ENCODE assay signal across 9 mouse cellular contexts in the genomic region with DNA sequence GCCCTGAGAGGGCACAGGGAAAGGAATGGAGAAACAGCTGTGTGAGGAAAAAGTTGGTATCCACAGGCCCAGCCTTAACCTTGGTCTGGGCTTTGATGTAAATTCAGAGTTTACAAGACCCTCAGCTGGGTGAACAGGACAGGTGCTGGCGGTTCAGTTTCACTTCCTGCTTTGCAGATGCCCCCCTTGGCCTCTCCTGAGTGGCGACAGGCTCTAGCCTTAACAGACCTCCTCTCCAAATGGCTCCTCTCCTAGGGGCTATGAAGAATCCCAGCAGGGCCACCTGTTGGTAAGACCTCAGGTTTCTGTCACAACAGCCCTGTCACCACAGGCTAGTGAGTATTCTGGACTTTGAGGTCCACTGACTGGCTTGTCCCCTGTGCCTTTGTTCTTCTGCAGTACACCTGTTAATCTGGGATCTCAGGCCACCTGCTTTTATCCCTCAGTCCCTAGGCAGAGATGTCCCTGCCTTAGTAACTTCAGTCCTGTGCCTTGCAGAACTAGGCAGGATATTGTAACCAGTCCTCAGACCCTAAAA. TPM values are rescaled to one million over a fixed set of nuclear protein-coding genes. Genes with fewer than 3 reads are reported as not detected.
DNase-seq lines count a peak whose midpoint lies in the region; ATAC-seq lines count a peak whose summit lies in the region.
"Had no signal": no experiment of that assay in that cellular context is flagged by ENCODE, and none has a peak within 500 bp of the region (broad histone marks: within the 10 kb centered on the region; RNA-seq: fewer than 3 reads in every experiment).

No protein-coding gene starts in this region.

- no peak for ATAC-seq in neural tube, embryonic 11.5 days (ENCODE audit: insufficient read depth, low FRiP score, low TSS enrichment)
- ATAC-seq in intestine, embryonic 16.5 days, result no peak
- no peak for ATAC-seq in neural tube, embryonic 13.5 days (ENCODE audit: low read depth)
- no peak for ATAC-seq in megakaryocyte-erythroid progenitor cell, adult 5-6 weeks (replicated peaks; ENCODE audit: low FRiP score, low TSS enrichment, poor library complexity, severe bottlenecking)

- H3K27me3 ChIP-seq in neural tube, embryonic 11.5 days (ENCODE audit: control insufficient read depth, insufficient read depth, low read length), result no peaks in the 10 kb centered on the region; the same call in 1 of the 2 replicates
- H3K27me3 ChIP-seq in intestine, embryonic 16.5 days (replicated peaks; ENCODE audit: control insufficient read depth, insufficient read depth, low read length), result no peaks in the 10 kb centered on the region
- H3K27me3 ChIP-seq in neural tube, embryonic 13.5 days, result peaks cover 41% of the 10 kb centered on the region

- peak; percentile 62 for DNase-seq in cerebellum, adult 11-12 months
- no peak for DNase-seq in cerebellum, postnatal 4 days (ENCODE audit: low spot score in 2 of 2)
- no peak for DNase-seq in neural tube, embryonic 11.5 days (ENCODE audit: low spot score)
- DNase-seq in neural tube, embryonic 10.5 days (ENCODE audit: extremely low spot score, low spot score), result no peak
- no peak for DNase-seq in right cerebral cortex, adult 18-20 months

- peaks cover 14% of the 10 kb centered on the region for H3K36me3 ChIP-seq in neural tube, embryonic 11.5 days (ENCODE audit: control insufficient read depth, insufficient read depth, low read length)
- peaks cover 13% of the 10 kb centered on the region for H3K36me3 ChIP-seq in intestine, embryonic 16.5 days (ENCODE audit: control insufficient read depth, insufficient read depth, low read length)
- peaks cover 20% of the 10 kb centered on the region for H3K36me3 ChIP-seq in neural tube, embryonic 13.5 days

- H3K27ac ChIP-seq in neural tube, embryonic 11.5 days (ENCODE audit: low read depth, low read length), result no peak overlapping the region
- no peak overlapping the region for H3K27ac ChIP-seq in intestine, embryonic 16.5 days (ENCODE audit: low read length)
- H3K27ac ChIP-seq in neural tube, embryonic 13.5 days (replicated peaks), result 0 out of 2 replicates have a peak overlapping the region, but pooled peaks have one; percentile 42

- 0 out of 2 replicates have a peak overlapping the region, but pooled peaks have one; percentile 88 for H3K4me3 ChIP-seq in neural tube, embryonic 11.5 days (ENCODE audit: low read depth, low read length)
- no peak overlapping the region for H3K4me3 ChIP-seq in intestine, embryonic 16.5 days (ENCODE audit: low read length)
- no peak overlapping the region; the same call in 1 of the 2 replicates for H3K4me3 ChIP-seq in neural tube, embryonic 13.5 days

- H3K9me3 ChIP-seq in neural tube, embryonic 11.5 days (ENCODE audit: control insufficient read depth, low read length), result no peaks in the 10 kb centered on the region
- H3K9me3 ChIP-seq in intestine, embryonic 16.5 days (ENCODE audit: control insufficient read depth, low read length), result no peaks in the 10 kb centered on the region
- no peaks in the 10 kb centered on the region for H3K9me3 ChIP-seq in neural tube, embryonic 13.5 days
- H3K9me3 ChIP-seq: stomach, embryonic 15.5 days had no signal

- WGBS in neural tube, embryonic 11.5 days, result 44% methylated on average over 2 of the region's 2 CpGs
- WGBS in intestine, embryonic 16.5 days, result 34% methylated on average over 2 of the region's 2 CpGs
- 51% methylated on average over 2 of the region's 2 CpGs for WGBS in neural tube, embryonic 13.5 days

- no peak overlapping the region for H3K4me2 ChIP-seq in neural tube, embryonic 11.5 days (ENCODE audit: low read depth)
- H3K4me2 ChIP-seq in intestine, embryonic 16.5 days (ENCODE audit: low read depth, low read length), result no peak overlapping the region
- H3K4me2 ChIP-seq in neural tube, embryonic 13.5 days, result peak overlapping the region; percentile 89; the same call in 1 of the 2 replicates

- peaks cover 5% of the 10 kb centered on the region; the same call in 1 of the 2 replicates for H3K4me1 ChIP-seq in neural tube, embryonic 11.5 days (ENCODE audit: control insufficient read depth, insufficient read depth, low read length)
- H3K4me1 ChIP-seq in intestine, embryonic 16.5 days (ENCODE audit: control insufficient read depth, insufficient read depth, low read length), result 0 out of 2 replicates have a peak, but pooled peaks cover 6% of the 10 kb centered on the region
- peaks cover 20% of the 10 kb centered on the region for H3K4me1 ChIP-seq in neural tube, embryonic 13.5 days (replicated peaks)

- H3K9ac ChIP-seq in neural tube, embryonic 11.5 days (ENCODE audit: low read length), result no peak overlapping the region
- H3K9ac ChIP-seq in intestine, embryonic 16.5 days (ENCODE audit: low read depth, low read length), result peak overlapping the region; percentile 69
- H3K9ac ChIP-seq in neural tube, embryonic 13.5 days, result peak overlapping the region; percentile 84
- H3K9ac ChIP-seq: stomach, embryonic 15.5 days had no signal

RNA-seq across cellular contexts. Expression of gene Rpl18a, which starts 1.5 kb away (rescaled TPM):
- 3,152 and 3,217 TPM in 2 replicates for polyA plus RNA-seq in neural tube, embryonic 11.5 days (2014; fragmentation: Nextera tagmentation; extraction: Ambion mirVana)
- 4,291 and 4,407 TPM in 2 replicates for polyA plus RNA-seq in intestine, embryonic 16.5 days (2015; fragmentation: Nextera tagmentation; extraction: Ambion mirVana)
- 2,220 and 2,572 TPM in 2 replicates for polyA plus RNA-seq in neural tube, embryonic 13.5 days (2015; fragmentation: Nextera tagmentation; extraction: Ambion mirVana)
- 6,537 and 6,664 TPM in 2 replicates for total RNA-seq in megakaryocyte-erythroid progenitor cell, adult 5-6 weeks (2014; fragmentation: Nextera tagmentation)
- total RNA-seq in megakaryocyte-erythroid progenitor cell, adult 5-6 weeks (2017), result 1,763 and 2,438 TPM in 2 replicates

RNA-seq across cellular contexts. Expression of gene Slc5a5, which starts 6.2 kb away (rescaled TPM):
- 0.87 and 1.1 TPM in 2 replicates for polyA plus RNA-seq in neural tube, embryonic 11.5 days (2014; fragmentation: Nextera tagmentation; extraction: Ambion mirVana)
- polyA plus RNA-seq in intestine, embryonic 16.5 days (2015; fragmentation: Nextera tagmentation; extraction: Ambion mirVana), result 0.31 and 0.32 TPM in 2 replicates
- polyA plus RNA-seq in neural tube, embryonic 13.5 days (2015; fragmentation: Nextera tagmentation; extraction: Ambion mirVana), result 1.6 TPM in 2 replicates
- total RNA-seq in megakaryocyte-erythroid progenitor cell, adult 5-6 weeks (2014; fragmentation: Nextera tagmentation), result 0.59 TPM in 1 of 2 replicates, not detected in the other
- total RNA-seq in megakaryocyte-erythroid progenitor cell, adult 5-6 weeks (2017), result not detected in 2 replicates

RNA-seq across cellular contexts. Expression of gene Map1s, which starts 7.0 kb away (rescaled TPM):
- polyA plus RNA-seq in neural tube, embryonic 11.5 days (2014; fragmentation: Nextera tagmentation; extraction: Ambion mirVana), result 45.4 and 47.1 TPM in 2 replicates
- 32.6 and 34.3 TPM in 2 replicates for polyA plus RNA-seq in intestine, embryonic 16.5 days (2015; fragmentation: Nextera tagmentation; extraction: Ambion mirVana)
- polyA plus RNA-seq in neural tube, embryonic 13.5 days (2015; fragmentation: Nextera tagmentation; extraction: Ambion mirVana), result 55.4 and 60.7 TPM in 2 replicates
- 20.5 and 27.9 TPM in 2 replicates for total RNA-seq in megakaryocyte-erythroid progenitor cell, adult 5-6 weeks (2014; fragmentation: Nextera tagmentation)
- total RNA-seq in megakaryocyte-erythroid progenitor cell, adult 5-6 weeks (2017), result 9.8 and 11.9 TPM in 2 replicates

RNA-seq across cellular contexts. Expression of gene Ccdc124, which starts 25.0 kb away (rescaled TPM):
- polyA plus RNA-seq in neural tube, embryonic 11.5 days (2014; fragmentation: Nextera tagmentation; extraction: Ambion mirVana), result 152 and 155 TPM in 2 replicates
- polyA plus RNA-seq in intestine, embryonic 16.5 days (2015; fragmentation: Nextera tagmentation; extraction: Ambion mirVana), result 79.3 and 90.1 TPM in 2 replicates
- polyA plus RNA-seq in neural tube, embryonic 13.5 days (2015; fragmentation: Nextera tagmentation; extraction: Ambion mirVana), result 148 and 156 TPM in 2 replicates
- 28.5 and 47.9 TPM in 2 replicates for total RNA-seq in megakaryocyte-erythroid progenitor cell, adult 5-6 weeks (2014; fragmentation: Nextera tagmentation)
- total RNA-seq in megakaryocyte-erythroid progenitor cell, adult 5-6 weeks (2017), result 30.8 and 51.1 TPM in 2 replicates

RNA-seq across cellular contexts. Expression of gene Kcnn1, which starts 35.7 kb away (rescaled TPM):
- 14.0 and 14.1 TPM in 2 replicates for polyA plus RNA-seq in neural tube, embryonic 11.5 days (2014; fragmentation: Nextera tagmentation; extraction: Ambion mirVana)
- 1.0 and 1.2 TPM in 2 replicates for polyA plus RNA-seq in intestine, embryonic 16.5 days (2015; fragmentation: Nextera tagmentation; extraction: Ambion mirVana)
- polyA plus RNA-seq in neural tube, embryonic 13.5 days (2015; fragmentation: Nextera tagmentation; extraction: Ambion mirVana), result 17.5 and 17.9 TPM in 2 replicates
- total RNA-seq in megakaryocyte-erythroid progenitor cell, adult 5-6 weeks (2014; fragmentation: Nextera tagmentation), result 0.32 TPM in 1 of 2 replicates, not detected in the other
- total RNA-seq in megakaryocyte-erythroid progenitor cell, adult 5-6 weeks (2017), result 2.9 TPM in 1 of 2 replicates, not detected in the other
